Mouse (Mus musculus): ENCODE data around the gene Arid1b.
"Not testable (repeated sequence)": the region's sequence is repeated elsewhere in the genome, so short reads cannot be mapped to it uniquely, and the experiment has no call there.

DNA sequence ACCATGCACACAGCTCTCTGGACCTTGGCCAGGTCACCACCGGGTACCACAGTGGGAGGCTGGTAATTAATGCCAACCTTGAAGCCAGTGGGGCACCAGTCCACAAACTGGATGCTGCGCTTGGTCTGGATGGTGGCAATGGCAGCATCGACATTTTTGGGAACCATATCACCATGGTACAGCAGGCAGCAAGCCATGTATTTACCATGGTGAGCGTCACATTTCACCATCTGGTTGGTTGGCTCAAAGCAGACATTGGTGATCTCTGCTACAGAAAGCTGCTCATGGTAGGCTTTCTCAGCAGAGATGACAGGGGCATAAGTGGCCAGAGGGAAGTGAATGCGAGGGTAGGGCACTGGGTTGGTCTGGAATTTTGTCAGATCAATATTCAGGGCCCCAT lies 116.8 kb downstream of the Arid1b start:
- not testable (repeated sequence) for TF ChIP-seq CEBPB (IDR thresholded peaks at IDR 0.05; ENCODE audit: low read depth); CTCF (IDR thresholded peaks at IDR 0.05; ENCODE audit: control insufficient read depth, insufficient read depth, insufficient read length); FOSL1 (IDR thresholded peaks at IDR 0.05; ENCODE audit: insufficient read depth, low read length, poor library complexity, severe bottlenecking); USF1 (IDR thresholded peaks at IDR 0.05; ENCODE audit: low read depth); MAX (IDR thresholded peaks at IDR 0.05)
